In genomic region chr11:36074015-36074567, GRCm38 (mm10) we compare ENCODE assay signal across 12 mouse cellular contexts.
DNase-seq lines count a peak whose midpoint lies in the region; ATAC-seq lines count a peak whose summit lies in the region.
"Had no signal": no experiment of that assay in that cellular context is flagged by ENCODE, and none has a peak within 500 bp of the region (broad histone marks: within the 10 kb centered on the region; RNA-seq: fewer than 3 reads in every experiment).

No protein-coding gene starts in this region.

- H3K9me3 ChIP-seq in neural tube, embryonic 13.5 days, result no peaks in the 10 kb centered on the region
- no peaks in the 10 kb centered on the region for H3K9me3 ChIP-seq in forebrain, embryonic 14.5 days (replicated peaks; ENCODE audit: control insufficient read depth, low read length)
- H3K9me3 ChIP-seq: kidney, embryonic 15.5 days; limb, embryonic 13.5 days had no signal

- DNase-seq in frontal cortex, postnatal 10 days (ENCODE audit: low spot score in 2 of 2), result peak; percentile 26 to 27
- DNase-seq in frontal cortex, postnatal 25 days (ENCODE audit: low spot score in 2 of 2), result no peak
- no peak for DNase-seq in neural tube, embryonic 10.5 days (ENCODE audit: extremely low spot score, low spot score)
- DNase-seq in forebrain, embryonic 14.5 days (ENCODE audit: low spot score), result peak; percentile 93
- no peak for DNase-seq in ovary, postnatal 36 days (ENCODE audit: low spot score)
- no peak for DNase-seq in kidney, postnatal 4 days
- DNase-seq in lung, postnatal 10 days, result no peak
- DNase-seq: lung, adult 18-20 months had no signal

- H3K4me3 ChIP-seq in neural tube, embryonic 13.5 days, result no peak overlapping the region
- H3K4me3 ChIP-seq in forebrain, embryonic 14.5 days (ENCODE audit: low read depth, low read length), result no peak overlapping the region
- H3K4me3 ChIP-seq: kidney, embryonic 15.5 days; limb, embryonic 13.5 days had no signal

- H3K36me3 ChIP-seq in neural tube, embryonic 13.5 days, result no peaks in the 10 kb centered on the region
- no peaks in the 10 kb centered on the region for H3K36me3 ChIP-seq in forebrain, embryonic 14.5 days (ENCODE audit: control insufficient read depth, insufficient read depth, low read length)
- H3K36me3 ChIP-seq: kidney, embryonic 15.5 days; limb, embryonic 13.5 days had no signal

- H3K27me3 ChIP-seq in neural tube, embryonic 13.5 days, result no peaks in the 10 kb centered on the region
- no peaks in the 10 kb centered on the region for H3K27me3 ChIP-seq in forebrain, embryonic 14.5 days (replicated peaks; ENCODE audit: control insufficient read depth, insufficient read depth, low read length)
- H3K27me3 ChIP-seq: kidney, embryonic 15.5 days had no signal

- H3K27ac ChIP-seq in neural tube, embryonic 13.5 days (replicated peaks), result no peak overlapping the region
- peak overlapping the region; percentile 64; the same call in 1 of the 2 replicates for H3K27ac ChIP-seq in forebrain, embryonic 14.5 days (ENCODE audit: low read depth, low read length)
- H3K27ac ChIP-seq: kidney, embryonic 15.5 days; limb, embryonic 13.5 days; stomach, postnatal 0 days had no signal

- 0 out of 2 replicates have a peak, but pooled peaks have one; percentile 50 for ATAC-seq in neural tube, embryonic 13.5 days (ENCODE audit: low read depth)
- ATAC-seq in forebrain, embryonic 14.5 days, result peak; percentile 83

- 65% methylated on average over 8 of the region's 8 CpGs for WGBS in neural tube, embryonic 13.5 days
- 23% methylated on average over 8 of the region's 8 CpGs for WGBS in forebrain, embryonic 14.5 days

- peaks cover 15% of the 10 kb centered on the region for H3K4me1 ChIP-seq in neural tube, embryonic 13.5 days (replicated peaks)
- H3K4me1 ChIP-seq in forebrain, embryonic 14.5 days (ENCODE audit: control insufficient read depth, insufficient read depth, low read length), result peaks cover 28% of the 10 kb centered on the region
- H3K4me1 ChIP-seq: kidney, embryonic 15.5 days; limb, embryonic 13.5 days had no signal

- no peak overlapping the region for H3K4me2 ChIP-seq in neural tube, embryonic 13.5 days
- no peak overlapping the region for H3K4me2 ChIP-seq in forebrain, embryonic 14.5 days (ENCODE audit: low read length)
- H3K4me2 ChIP-seq: kidney, embryonic 15.5 days; limb, embryonic 13.5 days had no signal

- no peak overlapping the region for H3K9ac ChIP-seq in neural tube, embryonic 13.5 days
- H3K9ac ChIP-seq in forebrain, embryonic 14.5 days (ENCODE audit: low read length), result no peak overlapping the region
- H3K9ac ChIP-seq: kidney, embryonic 15.5 days; limb, embryonic 13.5 days had no signal

Comparison
In these comparisons a context has a peak if more than half of its experiments do, and no peak if none do; other contexts are left out.
1. DNase-seq: peak in frontal cortex, postnatal 10 days (2 of 2) and forebrain, embryonic 14.5 days (single experiment); none in frontal cortex, postnatal 25 days (0 of 2), neural tube, embryonic 10.5 days (single experiment), ovary, postnatal 36 days (single experiment), kidney, postnatal 4 days (0 of 2) and lung, postnatal 10 days (single experiment).